8 mouse cellular contexts compared by ENCODE assay signal in genomic region chr13:64128858-64129615, GRCm38 (mm10). TPM values are rescaled to one million over a fixed set of nuclear protein-coding genes. Genes with fewer than 3 reads are reported as not detected.
DNase-seq lines count a peak whose midpoint lies in the region; ATAC-seq and TF ChIP-seq lines count a peak whose summit lies in the region.

Slc35d2 (minus strand) TSS chr13:64129368.

- peak; percentile 87 for TF ChIP-seq POLR2A in liver, adult 2 months (IDR thresholded peaks at IDR 0.05; ENCODE audit: extremely low read depth, insufficient read depth, low read length)

- H3K4me3 ChIP-seq in gastrocnemius, adult 2 months: peak within 1 kb of the TSS; percentile 82
- peak within 1 kb of the TSS; percentile 48 for H3K4me3 ChIP-seq in hindbrain, embryonic 14.5 days (replicated peaks; ENCODE audit: low read length)
- peak within 1 kb of the TSS; percentile 86 for H3K4me3 ChIP-seq in liver, adult 2 months (ENCODE audit: insufficient read depth, low read depth, low read length)
- peak within 1 kb of the TSS; percentile 51 for H3K4me3 ChIP-seq in midbrain, embryonic 16.5 days (ENCODE audit: low read depth, low read length)
- H3K4me3 ChIP-seq in stomach, embryonic 14.5 days (ENCODE audit: low read depth, low read length): peak within 1 kb of the TSS; percentile 53

- peak within 1 kb of the TSS; percentile 65 for H3K9ac ChIP-seq in hindbrain, embryonic 14.5 days
- peak within 1 kb of the TSS; percentile 92 for H3K9ac ChIP-seq in liver, adult 2 months (ENCODE audit: low read depth, low read length)
- H3K9ac ChIP-seq in midbrain, embryonic 16.5 days (ENCODE audit: low read depth, low read length): peak within 1 kb of the TSS; percentile 66
- peak within 1 kb of the TSS; percentile 25 for H3K9ac ChIP-seq in stomach, embryonic 14.5 days (replicated peaks; ENCODE audit: low read depth, low read length)

- peak within 1 kb of the TSS; percentile 96 for H3K4me2 ChIP-seq in hindbrain, embryonic 14.5 days (replicated peaks)
- peak within 1 kb of the TSS; percentile 92 for H3K4me2 ChIP-seq in midbrain, embryonic 16.5 days (ENCODE audit: low read length)
- peak within 1 kb of the TSS; percentile 59 for H3K4me2 ChIP-seq in stomach, embryonic 14.5 days (replicated peaks; ENCODE audit: low read depth, low read length)

- peak; percentile 50 to 62 for DNase-seq in cerebellum, postnatal 10 days
- no peak for DNase-seq in cerebellum, postnatal 4 days (ENCODE audit: low spot score in 2 of 2)
- DNase-seq in adrenal gland, postnatal 36 days: peak; percentile 84 to 93
- peak; percentile 84 for DNase-seq in gastrocnemius, adult 2 months
- DNase-seq in hindbrain, embryonic 14.5 days (ENCODE audit: low spot score): no peak
- peak; percentile 68 for DNase-seq in liver, adult 2 months (ENCODE audit: extremely low read depth, low read depth, low spot score)

- no peaks in the 10 kb centered on the region for H3K36me3 ChIP-seq in hindbrain, embryonic 14.5 days (replicated peaks; ENCODE audit: control insufficient read depth, insufficient read depth)
- no peaks in the 10 kb centered on the region for H3K36me3 ChIP-seq in liver, adult 2 months (ENCODE audit: control insufficient read depth, insufficient read depth, low read length)
- H3K36me3 ChIP-seq in midbrain, embryonic 16.5 days (ENCODE audit: control insufficient read depth, insufficient read depth, low read length): no peaks in the 10 kb centered on the region
- peaks cover 5% of the 10 kb centered on the region for H3K36me3 ChIP-seq in stomach, embryonic 14.5 days (ENCODE audit: control insufficient read depth, insufficient read depth, low read length)

- peak; percentile 59; the same call in 1 of the 2 replicates for ATAC-seq in hindbrain, embryonic 14.5 days (ENCODE audit: low FRiP score)
- peak; percentile 83 for ATAC-seq in midbrain, embryonic 16.5 days
- peak; percentile 87 for ATAC-seq in stomach, embryonic 14.5 days (ENCODE audit: insufficient number of reproducible peaks, insufficient read depth, low FRiP score, low read depth)

- H3K4me1 ChIP-seq in hindbrain, embryonic 14.5 days (replicated peaks; ENCODE audit: control insufficient read depth, insufficient read depth, low read length): peaks cover 5% of the 10 kb centered on the region; the same call in 1 of the 2 replicates
- peaks cover 27% of the 10 kb centered on the region for H3K4me1 ChIP-seq in liver, adult 2 months (ENCODE audit: control insufficient read depth, insufficient read depth, low read length)
- H3K4me1 ChIP-seq in midbrain, embryonic 16.5 days (ENCODE audit: control insufficient read depth, insufficient read depth, low read length): peaks cover 5% of the 10 kb centered on the region; the same call in 1 of the 2 replicates
- H3K4me1 ChIP-seq in stomach, embryonic 14.5 days (ENCODE audit: control insufficient read depth, insufficient read depth, low read length): no peaks in the 10 kb centered on the region

- H3K79me2 ChIP-seq in liver, adult 2 months (ENCODE audit: control insufficient read depth, insufficient read depth, low read length): peaks cover 3% of the 10 kb centered on the region; the same call in 1 of the 2 replicates

- TF ChIP-seq CTCF in gastrocnemius, adult 2 months (IDR thresholded peaks at IDR 0.05): 0 out of 2 replicates have a peak, but pooled peaks have one; percentile 3
- no peak; the same call in 1 of the 2 replicates for TF ChIP-seq CTCF in liver, adult 2 months (IDR thresholded peaks at IDR 0.05; ENCODE audit: low read depth, low read length)

- no peaks in the 10 kb centered on the region for H3K27me3 ChIP-seq in hindbrain, embryonic 14.5 days (ENCODE audit: control insufficient read depth, insufficient read depth, low read length)
- H3K27me3 ChIP-seq in liver, adult 2 months (ENCODE audit: control insufficient read depth, insufficient read depth, low read length): no peaks in the 10 kb centered on the region
- H3K27me3 ChIP-seq in midbrain, embryonic 16.5 days (ENCODE audit: control insufficient read depth, insufficient read depth, low read depth, low read length): no peaks in the 10 kb centered on the region
- H3K27me3 ChIP-seq in stomach, embryonic 14.5 days (ENCODE audit: control insufficient read depth, insufficient read depth, low read length): no peaks in the 10 kb centered on the region

- intact Hi-C loops in gastrocnemius, adult 2 months (cut with DNase I): no loop called here

- WGBS in hindbrain, embryonic 14.5 days: 10% methylated on average over 44 of the region's 44 CpGs
- 2% methylated on average over 44 of the region's 44 CpGs for WGBS in liver, adult 2 months
- WGBS in midbrain, embryonic 16.5 days: 9% methylated on average over 44 of the region's 44 CpGs
- 8% methylated on average over 40 of the region's 44 CpGs for WGBS in stomach, embryonic 14.5 days

- no peaks in the 10 kb centered on the region for H3K9me3 ChIP-seq in hindbrain, embryonic 14.5 days (ENCODE audit: control insufficient read depth, low read length)
- no peaks in the 10 kb centered on the region for H3K9me3 ChIP-seq in midbrain, embryonic 16.5 days (replicated peaks; ENCODE audit: control insufficient read depth, low read length, poor library complexity, severe bottlenecking)
- no peaks in the 10 kb centered on the region for H3K9me3 ChIP-seq in stomach, embryonic 14.5 days (ENCODE audit: control insufficient read depth, low read depth, low read length)

- peak within 1 kb of the TSS; percentile 88 for H3K27ac ChIP-seq in gastrocnemius, adult 2 months
- H3K27ac ChIP-seq in hindbrain, embryonic 14.5 days: no peak within 1 kb of the TSS
- H3K27ac ChIP-seq in liver, adult 2 months (replicated peaks; ENCODE audit: insufficient read depth, low read depth, low read length): peak within 1 kb of the TSS; percentile 93
- no peak within 1 kb of the TSS for H3K27ac ChIP-seq in midbrain, embryonic 16.5 days (ENCODE audit: low read length)
- no peak within 1 kb of the TSS for H3K27ac ChIP-seq in stomach, embryonic 14.5 days (ENCODE audit: low read length)

RNA-seq across cellular contexts. Expression of gene Slc35d2, which starts in this region (rescaled TPM):
- total RNA-seq in adrenal gland, postnatal 36 days (2021): 1 to 10 TPM; 5.9 to 7.8 TPM
- total RNA-seq in gastrocnemius, adult 2 months (2021): under 1 TPM; 0.84 to 0.89 TPM
- polyA plus RNA-seq in hindbrain, embryonic 14.5 days (2014; fragmentation: Nextera tagmentation; extraction: Ambion mirVana): 1.2 and 1.7 TPM in 2 replicates
- total RNA-seq in liver, adult 2 months (2014; rRNA removed): 48.8 and 49.7 TPM in 2 replicates
- polyA plus RNA-seq in liver, adult 2 months (2012; rRNA removed): 33.1 and 33.7 TPM in 2 replicates
- 0.99 and 2.1 TPM in 2 replicates for polyA plus RNA-seq in midbrain, embryonic 16.5 days (2015; fragmentation: Nextera tagmentation; extraction: Ambion mirVana)
- polyA plus RNA-seq in stomach, embryonic 14.5 days (2014; fragmentation: Nextera tagmentation; extraction: Ambion mirVana): 5.1 and 6.4 TPM in 2 replicates

Comparison
In these comparisons a context has a peak if more than half of its experiments do, and no peak if none do; other contexts are left out.
1. DNase-seq: peak in cerebellum, postnatal 10 days (2 of 2), adrenal gland, postnatal 36 days (2 of 2) and liver, adult 2 months (single experiment); none in cerebellum, postnatal 4 days (0 of 2) and hindbrain, embryonic 14.5 days (single experiment).
2. Peak in DNase-seq, H3K4me3 ChIP-seq and H3K27ac ChIP-seq in gastrocnemius, adult 2 months; RNA of the gene not detected or under 1 TPM.
3. H3K9ac ChIP-seq: peak in every context shown above with its lines; median percentile 92 in liver, adult 2 months; 66 in midbrain, embryonic 16.5 days; 65 in hindbrain, embryonic 14.5 days; 25 in stomach, embryonic 14.5 days.
4. Peak in every context shown above with its lines, with median percentiles within 50 percentile points of each other: H3K4me3 ChIP-seq, ATAC-seq and H3K4me2 ChIP-seq.